In genomic region chr11:98357396-98358160, GRCm38 (mm10) we compare ENCODE assay signal across 8 mouse cellular contexts. TPM values are rescaled to one million over a fixed set of nuclear protein-coding genes. Genes with fewer than 3 reads are reported as not detected.
DNase-seq lines count a peak whose midpoint lies in the region; ATAC-seq lines count a peak whose summit lies in the region.

No protein-coding gene starts in this region.

- peak overlapping the region; percentile 85 for H3K4me3 ChIP-seq in heart, embryonic 11.5 days (ENCODE audit: low read depth, low read length)
- peak overlapping the region; percentile 71 for H3K4me3 ChIP-seq in embryonic facial prominence, embryonic 12.5 days
- H3K4me3 ChIP-seq in midbrain, embryonic 10.5 days, result peak overlapping the region; percentile 87

- WGBS in heart, embryonic 11.5 days (ENCODE audit: insufficient replicate concordance), result 11% methylated on average over 13 of the region's 13 CpGs
- WGBS in embryonic facial prominence, embryonic 12.5 days, result 13% methylated on average over 13 of the region's 13 CpGs
- 13% methylated on average over 13 of the region's 13 CpGs for WGBS in midbrain, embryonic 10.5 days

- H3K9ac ChIP-seq in heart, embryonic 11.5 days (ENCODE audit: low read depth, low read length), result peak overlapping the region; percentile 89
- peak overlapping the region; percentile 57 for H3K9ac ChIP-seq in embryonic facial prominence, embryonic 12.5 days

- H3K4me2 ChIP-seq in heart, embryonic 11.5 days, result peak overlapping the region; percentile 80
- H3K4me2 ChIP-seq in embryonic facial prominence, embryonic 12.5 days (replicated peaks), result peak overlapping the region; percentile 82

- H3K27ac ChIP-seq in heart, embryonic 11.5 days (ENCODE audit: low read depth, low read length), result peak overlapping the region; percentile 84
- H3K27ac ChIP-seq in embryonic facial prominence, embryonic 12.5 days, result peak overlapping the region; percentile 83
- H3K27ac ChIP-seq in midbrain, embryonic 10.5 days (replicated peaks), result peak overlapping the region; percentile 92

- no peak for DNase-seq in heart, postnatal 4 days
- DNase-seq in midbrain, embryonic 10.5 days (ENCODE audit: low spot score), result no peak
- DNase-seq in testis, postnatal 14 days (ENCODE audit: low spot score), result no peak
- DNase-seq in embryo, embryonic 9.5 days (ENCODE audit: extremely low spot score), result no peak
- no peak for DNase-seq in ovary, adult 18-20 months (ENCODE audit: low spot score)

- no peaks in the 10 kb centered on the region for H3K9me3 ChIP-seq in heart, embryonic 11.5 days (replicated peaks; ENCODE audit: control insufficient read depth, low read length)
- H3K9me3 ChIP-seq in embryonic facial prominence, embryonic 12.5 days, result no peaks in the 10 kb centered on the region
- no peaks in the 10 kb centered on the region for H3K9me3 ChIP-seq in midbrain, embryonic 10.5 days (replicated peaks)

- ATAC-seq in heart, embryonic 11.5 days (replicated peaks; ENCODE audit: insufficient number of reproducible peaks, low FRiP score, low TSS enrichment), result peak; percentile 11; the same call in 1 of the 2 replicates
- no peak for ATAC-seq in embryonic facial prominence, embryonic 12.5 days (ENCODE audit: insufficient number of reproducible peaks, insufficient read depth, low FRiP score, low TSS enrichment)
- ATAC-seq in inflammation-experienced regulatory T-cells, adult 6 months, result peak; percentile 37

- H3K4me1 ChIP-seq in heart, embryonic 11.5 days (ENCODE audit: control insufficient read depth, insufficient read depth, low read length), result peaks cover 35% of the 10 kb centered on the region
- H3K4me1 ChIP-seq in embryonic facial prominence, embryonic 12.5 days, result peaks cover 48% of the 10 kb centered on the region
- H3K4me1 ChIP-seq in midbrain, embryonic 10.5 days, result peaks cover 66% of the 10 kb centered on the region

- H3K36me3 ChIP-seq in heart, embryonic 11.5 days (ENCODE audit: control insufficient read depth, insufficient read depth, low read length), result no peaks in the 10 kb centered on the region
- H3K36me3 ChIP-seq in embryonic facial prominence, embryonic 12.5 days, result peaks cover 6% of the 10 kb centered on the region; the same call in 1 of the 2 replicates
- no peaks in the 10 kb centered on the region for H3K36me3 ChIP-seq in midbrain, embryonic 10.5 days

- H3K27me3 ChIP-seq in heart, embryonic 11.5 days (ENCODE audit: control insufficient read depth, insufficient read depth, low read length), result peaks cover 21% of the 10 kb centered on the region
- peaks cover 23% of the 10 kb centered on the region for H3K27me3 ChIP-seq in embryonic facial prominence, embryonic 12.5 days
- H3K27me3 ChIP-seq in midbrain, embryonic 10.5 days (ENCODE audit: low read depth, poor library complexity, severe bottlenecking), result peaks cover 46% of the 10 kb centered on the region

RNA-seq across cellular contexts. Expression of gene Stard3, which starts 0.6 kb away (rescaled TPM):
- polyA plus RNA-seq in heart, embryonic 11.5 days (2014; fragmentation: Nextera tagmentation; extraction: Ambion mirVana), result 39.6 and 40.6 TPM in 2 replicates
- total RNA-seq in heart, postnatal 4 days (2021), result 10 to 100 TPM; 21.3 to 21.8 TPM
- polyA plus RNA-seq in embryonic facial prominence, embryonic 12.5 days (2016; fragmentation: Nextera tagmentation; extraction: Ambion mirVana), result 39.6 and 47.6 TPM in 2 replicates
- polyA plus RNA-seq in inflammation-experienced regulatory T-cells, adult 6 months (2017; shearing (Covaris generic)), result 10 to 100 TPM; 38.5 to 42.1 (median 40.3) TPM
- polyA plus RNA-seq in midbrain, embryonic 10.5 days (2016; fragmentation: Nextera tagmentation; extraction: Ambion mirVana), result 54.5 and 55.6 TPM in 2 replicates

RNA-seq across cellular contexts. Expression of gene Ppp1r1b, which starts 9.4 kb away (rescaled TPM):
- 13.6 and 15.3 TPM in 2 replicates for polyA plus RNA-seq in heart, embryonic 11.5 days (2014; fragmentation: Nextera tagmentation; extraction: Ambion mirVana)
- total RNA-seq in heart, postnatal 4 days (2021), result 10 to 100 TPM; 19.1 to 21.2 TPM
- polyA plus RNA-seq in embryonic facial prominence, embryonic 12.5 days (2016; fragmentation: Nextera tagmentation; extraction: Ambion mirVana), result 0.39 and 1.0 TPM in 2 replicates
- not detected for polyA plus RNA-seq in inflammation-experienced regulatory T-cells, adult 6 months (2017; shearing (Covaris generic))
- 1.0 and 1.6 TPM in 2 replicates for polyA plus RNA-seq in midbrain, embryonic 10.5 days (2016; fragmentation: Nextera tagmentation; extraction: Ambion mirVana)

RNA-seq across cellular contexts. Expression of gene Tcap, which starts 26.0 kb away (rescaled TPM):
- polyA plus RNA-seq in heart, embryonic 11.5 days (2014; fragmentation: Nextera tagmentation; extraction: Ambion mirVana), result 149 and 151 TPM in 2 replicates
- 100 to 1,000 TPM; 163 to 192 TPM for total RNA-seq in heart, postnatal 4 days (2021)
- polyA plus RNA-seq in embryonic facial prominence, embryonic 12.5 days (2016; fragmentation: Nextera tagmentation; extraction: Ambion mirVana), result 1.5 and 1.7 TPM in 2 replicates
- not detected for polyA plus RNA-seq in inflammation-experienced regulatory T-cells, adult 6 months (2017; shearing (Covaris generic))
- 0.19 TPM in 1 of 2 replicates, not detected in the other for polyA plus RNA-seq in midbrain, embryonic 10.5 days (2016; fragmentation: Nextera tagmentation; extraction: Ambion mirVana)

RNA-seq across cellular contexts. Expression of gene Neurod2, which starts 28.1 kb away (rescaled TPM):
- 0.07 and 0.13 TPM in 2 replicates for polyA plus RNA-seq in heart, embryonic 11.5 days (2014; fragmentation: Nextera tagmentation; extraction: Ambion mirVana)
- total RNA-seq in heart, postnatal 4 days (2021), result not detected
- 0.27 and 0.61 TPM in 2 replicates for polyA plus RNA-seq in embryonic facial prominence, embryonic 12.5 days (2016; fragmentation: Nextera tagmentation; extraction: Ambion mirVana)
- not detected for polyA plus RNA-seq in inflammation-experienced regulatory T-cells, adult 6 months (2017; shearing (Covaris generic))
- 0.05 and 0.09 TPM in 2 replicates for polyA plus RNA-seq in midbrain, embryonic 10.5 days (2016; fragmentation: Nextera tagmentation; extraction: Ambion mirVana)

RNA-seq across cellular contexts. Expression of gene Pnmt, which starts 28.7 kb away (rescaled TPM):
- 3.9 and 4.8 TPM in 2 replicates for polyA plus RNA-seq in heart, embryonic 11.5 days (2014; fragmentation: Nextera tagmentation; extraction: Ambion mirVana)
- total RNA-seq in heart, postnatal 4 days (2021), result not detected
- polyA plus RNA-seq in embryonic facial prominence, embryonic 12.5 days (2016; fragmentation: Nextera tagmentation; extraction: Ambion mirVana), result 0.33 TPM in 1 of 2 replicates, not detected in the other
- polyA plus RNA-seq in inflammation-experienced regulatory T-cells, adult 6 months (2017; shearing (Covaris generic)), result not detected
- polyA plus RNA-seq in midbrain, embryonic 10.5 days (2016; fragmentation: Nextera tagmentation; extraction: Ambion mirVana), result not detected in 2 replicates

Comparison
In these comparisons a context has a peak if more than half of its experiments do, and no peak if none do; other contexts are left out.
1. RNA of gene Tcap, which starts 26.0 kb away (polyA plus RNA-seq): 149 to 151 TPM in heart, embryonic 11.5 days; 1.5 to 1.7 TPM in embryonic facial prominence, embryonic 12.5 days, 0.19 TPM in midbrain, embryonic 10.5 days and not detected in inflammation-experienced regulatory T-cells, adult 6 months; every median in the first group is over 10 times any median in the second.
2. Peak in every context shown above with its lines, with median percentiles within 50 percentile points of each other: H3K27ac ChIP-seq and H3K4me3 ChIP-seq.